Mouse (Mus musculus): ENCODE results near the gene Olfr1318.

DNA sequence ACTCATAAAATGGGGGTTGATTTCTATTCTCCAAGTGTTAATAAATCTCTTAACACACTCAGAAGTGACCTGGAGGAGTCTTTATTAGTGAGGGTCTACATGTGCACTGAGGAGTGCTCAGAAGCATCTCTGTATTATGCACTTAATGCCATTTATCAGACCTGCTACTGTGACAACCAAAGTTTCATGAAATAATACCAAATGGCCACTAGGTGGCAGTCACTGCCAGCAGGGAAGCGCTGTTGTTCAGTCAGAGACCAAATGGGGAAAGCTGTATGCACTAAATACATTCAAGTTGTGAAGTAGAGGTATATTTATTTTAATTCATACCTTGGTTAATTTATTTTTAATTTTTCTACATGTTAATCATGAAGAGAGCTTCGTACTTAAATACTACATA, 42.9 kb downstream of the Olfr1318 start:
- no peak for TF ChIP-seq EP300 (IDR thresholded peaks at IDR 0.05; ENCODE audit: low read depth)
- peak; percentile 92 for TF ChIP-seq CTCF (IDR thresholded peaks at IDR 0.05; ENCODE audit: low read depth)
